ENCODE assay signal across 25 mouse cellular contexts in genomic region chr17:79658863-79659262, GRCm38 (mm10). TPM values are rescaled to one million over a fixed set of nuclear protein-coding genes. Genes with fewer than 3 reads are reported as not detected.
DNase-seq lines count a peak whose midpoint lies in the region; ATAC-seq and TF ChIP-seq lines count a peak whose summit lies in the region.
"Had no signal": no experiment of that assay in that cellular context is flagged by ENCODE, and none has a peak within 500 bp of the region (broad histone marks: within the 10 kb centered on the region; RNA-seq: fewer than 3 reads in every experiment).

No protein-coding gene starts in this region.

- no peaks in the 10 kb centered on the region for H3K36me3 ChIP-seq in intestine, embryonic 15.5 days
- H3K36me3 ChIP-seq in intestine, postnatal 0 days (ENCODE audit: control insufficient read depth, insufficient read depth): no peaks in the 10 kb centered on the region
- no peaks in the 10 kb centered on the region for H3K36me3 ChIP-seq in midbrain, embryonic 11.5 days (ENCODE audit: control insufficient read depth, insufficient read depth, low read length)
- H3K36me3 ChIP-seq in midbrain, embryonic 10.5 days: no peaks in the 10 kb centered on the region
- no peaks in the 10 kb centered on the region for H3K36me3 ChIP-seq in liver, embryonic 16.5 days (ENCODE audit: control insufficient read depth, insufficient read depth)
- H3K36me3 ChIP-seq: forebrain, embryonic 10.5 days; heart, embryonic 15.5 days; hindbrain, embryonic 10.5 days; hindbrain, embryonic 13.5 days had no signal

- no peaks in the 10 kb centered on the region for H3K27me3 ChIP-seq in intestine, embryonic 15.5 days (replicated peaks)
- H3K27me3 ChIP-seq in intestine, postnatal 0 days (replicated peaks; ENCODE audit: control insufficient read depth, insufficient read depth, low read length): no peaks in the 10 kb centered on the region
- no peaks in the 10 kb centered on the region for H3K27me3 ChIP-seq in midbrain, embryonic 11.5 days (ENCODE audit: control insufficient read depth, insufficient read depth, low read length)
- H3K27me3 ChIP-seq in midbrain, embryonic 10.5 days (ENCODE audit: low read depth, poor library complexity, severe bottlenecking): no peaks in the 10 kb centered on the region
- no peaks in the 10 kb centered on the region for H3K27me3 ChIP-seq in liver, embryonic 16.5 days (ENCODE audit: control insufficient read depth, insufficient read depth, low read depth, low read length)
- H3K27me3 ChIP-seq: forebrain, embryonic 13.5 days; heart, embryonic 15.5 days; hindbrain, embryonic 13.5 days had no signal

- H3K9me3 ChIP-seq in intestine, embryonic 15.5 days: no peaks in the 10 kb centered on the region
- H3K9me3 ChIP-seq in intestine, postnatal 0 days (ENCODE audit: control insufficient read depth): no peaks in the 10 kb centered on the region
- no peaks in the 10 kb centered on the region for H3K9me3 ChIP-seq in midbrain, embryonic 11.5 days (ENCODE audit: control insufficient read depth, low read length)
- no peaks in the 10 kb centered on the region for H3K9me3 ChIP-seq in midbrain, embryonic 10.5 days (replicated peaks)
- H3K9me3 ChIP-seq in liver, embryonic 16.5 days (replicated peaks; ENCODE audit: control insufficient read depth, low read length): no peaks in the 10 kb centered on the region
- H3K9me3 ChIP-seq: forebrain, embryonic 10.5 days; forebrain, embryonic 13.5 days; heart, embryonic 15.5 days; hindbrain, embryonic 10.5 days; hindbrain, embryonic 13.5 days had no signal

- DNase-seq in midbrain, embryonic 11.5 days (ENCODE audit: low spot score, missing footprints): no peak
- no peak for DNase-seq in midbrain, embryonic 10.5 days (ENCODE audit: low spot score)
- DNase-seq in right cerebral cortex, postnatal 36 days (ENCODE audit: low spot score in 2 of 2): no peak
- DNase-seq: adrenal gland, adult 8-10 months; adrenal gland, postnatal 36 days; cerebellum, adult 18-20 months; cerebellum, adult 9-10 months; cerebellum, postnatal 14 days; gastrocnemius, postnatal 10 days; gastrocnemius, postnatal 36 days; heart, adult 2 months; heart, postnatal 10 days; heart, postnatal 36 days had no signal

- WGBS in intestine, embryonic 15.5 days: 73% methylated on average over 8 of the region's 8 CpGs
- 63% methylated on average over 8 of the region's 8 CpGs for WGBS in intestine, postnatal 0 days
- 80% methylated on average over 8 of the region's 8 CpGs for WGBS in midbrain, embryonic 11.5 days
- WGBS in midbrain, embryonic 10.5 days: 88% methylated on average over 8 of the region's 8 CpGs
- WGBS in liver, embryonic 16.5 days (ENCODE audit: insufficient replicate concordance): 52% methylated on average over 8 of the region's 8 CpGs

- no peak overlapping the region for H3K4me2 ChIP-seq in intestine, embryonic 15.5 days (replicated peaks)
- H3K4me2 ChIP-seq in intestine, postnatal 0 days (replicated peaks; ENCODE audit: low read depth): no peak overlapping the region
- no peak overlapping the region for H3K4me2 ChIP-seq in midbrain, embryonic 11.5 days
- H3K4me2 ChIP-seq in liver, embryonic 16.5 days (ENCODE audit: low read depth, low read length): no peak overlapping the region
- H3K4me2 ChIP-seq: forebrain, embryonic 13.5 days; heart, embryonic 11.5 days; heart, embryonic 15.5 days; hindbrain, embryonic 13.5 days had no signal

- no peak for TF ChIP-seq CTCF in intestine, postnatal 0 days (IDR thresholded peaks at IDR 0.05; ENCODE audit: low read depth)

- no peak overlapping the region for H3K4me3 ChIP-seq in intestine, embryonic 15.5 days (replicated peaks)
- H3K4me3 ChIP-seq in intestine, postnatal 0 days (ENCODE audit: low read depth, low read length): no peak overlapping the region
- H3K4me3 ChIP-seq in midbrain, embryonic 11.5 days (ENCODE audit: low read depth, low read length): no peak overlapping the region
- no peak overlapping the region for H3K4me3 ChIP-seq in midbrain, embryonic 10.5 days
- no peak overlapping the region for H3K4me3 ChIP-seq in liver, embryonic 16.5 days (ENCODE audit: low read depth, low read length)
- H3K4me3 ChIP-seq: forebrain, embryonic 10.5 days; forebrain, embryonic 13.5 days; heart, adult 2 months; heart, embryonic 15.5 days; hindbrain, embryonic 10.5 days; hindbrain, embryonic 13.5 days had no signal

- no peak overlapping the region for H3K9ac ChIP-seq in intestine, embryonic 15.5 days
- no peak overlapping the region for H3K9ac ChIP-seq in intestine, postnatal 0 days (ENCODE audit: low read depth, low read length)
- no peak overlapping the region for H3K9ac ChIP-seq in midbrain, embryonic 11.5 days (ENCODE audit: low read length)
- H3K9ac ChIP-seq in liver, embryonic 16.5 days (ENCODE audit: low read depth, low read length): no peak overlapping the region
- H3K9ac ChIP-seq: forebrain, embryonic 13.5 days; heart, embryonic 15.5 days; hindbrain, embryonic 13.5 days had no signal

- no peaks in the 10 kb centered on the region for H3K4me1 ChIP-seq in intestine, embryonic 15.5 days (replicated peaks)
- no peaks in the 10 kb centered on the region for H3K4me1 ChIP-seq in intestine, postnatal 0 days (replicated peaks; ENCODE audit: control insufficient read depth, insufficient read depth, low read length)
- H3K4me1 ChIP-seq in midbrain, embryonic 11.5 days (ENCODE audit: control insufficient read depth, insufficient read depth, low read length): no peaks in the 10 kb centered on the region
- H3K4me1 ChIP-seq in midbrain, embryonic 10.5 days: no peaks in the 10 kb centered on the region
- H3K4me1 ChIP-seq in liver, embryonic 16.5 days (ENCODE audit: control insufficient read depth, low read depth, low read length): no peaks in the 10 kb centered on the region
- H3K4me1 ChIP-seq: forebrain, embryonic 10.5 days; forebrain, embryonic 13.5 days; hindbrain, embryonic 10.5 days; hindbrain, embryonic 13.5 days had no signal

- ATAC-seq in intestine, embryonic 15.5 days: 0 out of 2 replicates have a peak, but pooled peaks have one; percentile 34
- no peak for ATAC-seq in intestine, postnatal 0 days
- ATAC-seq in midbrain, embryonic 11.5 days (ENCODE audit: low FRiP score): peak; percentile 62; the same call in 1 of the 2 replicates
- ATAC-seq in liver, embryonic 16.5 days (ENCODE audit: low read depth): peak; percentile 37; the same call in 1 of the 2 replicates
- ATAC-seq: CD4-positive, CD25-positive, alpha-beta regulatory T cell, adult 4 months; forebrain, embryonic 13.5 days; forebrain, embryonic 16.5 days; hindbrain, embryonic 16.5 days had no signal

- no peak overlapping the region for H3K27ac ChIP-seq in intestine, embryonic 15.5 days
- H3K27ac ChIP-seq in intestine, postnatal 0 days (ENCODE audit: low read depth, low read length): no peak overlapping the region
- no peak overlapping the region for H3K27ac ChIP-seq in midbrain, embryonic 11.5 days (ENCODE audit: low read depth, low read length)
- no peak overlapping the region for H3K27ac ChIP-seq in midbrain, embryonic 10.5 days (replicated peaks)
- no peak overlapping the region for H3K27ac ChIP-seq in liver, embryonic 16.5 days (ENCODE audit: low read length)
- H3K27ac ChIP-seq: forebrain, embryonic 10.5 days; forebrain, embryonic 13.5 days; heart, adult 2 months; heart, embryonic 15.5 days; hindbrain, embryonic 10.5 days; hindbrain, embryonic 13.5 days had no signal

RNA-seq across cellular contexts. Expression of gene Rmdn2, which starts 47.2 kb away (rescaled TPM):
- 9.7 and 10.2 TPM in 2 replicates for polyA plus RNA-seq in intestine, embryonic 15.5 days (2015; fragmentation: Nextera tagmentation; extraction: Ambion mirVana)
- polyA plus RNA-seq in intestine, postnatal 0 days (2015; fragmentation: Nextera tagmentation; extraction: Ambion mirVana): 13.4 and 14.1 TPM in 2 replicates
- 5.7 and 7.2 TPM in 2 replicates for polyA plus RNA-seq in midbrain, embryonic 11.5 days (2014; fragmentation: Nextera tagmentation; extraction: Ambion mirVana)
- polyA plus RNA-seq in midbrain, embryonic 10.5 days (2016; fragmentation: Nextera tagmentation; extraction: Ambion mirVana): 3.8 and 5.0 TPM in 2 replicates
- 4.4 and 4.9 TPM in 2 replicates for polyA plus RNA-seq in liver, embryonic 16.5 days (2015; fragmentation: Nextera tagmentation; extraction: Ambion mirVana)

RNA-seq across cellular contexts. Expression of gene Cyp1b1, which starts 56.0 kb away (rescaled TPM):
- polyA plus RNA-seq in intestine, embryonic 15.5 days (2015; fragmentation: Nextera tagmentation; extraction: Ambion mirVana): 8.5 and 8.6 TPM in 2 replicates
- polyA plus RNA-seq in intestine, postnatal 0 days (2015; fragmentation: Nextera tagmentation; extraction: Ambion mirVana): 3.7 and 4.4 TPM in 2 replicates
- 1.9 and 2.7 TPM in 2 replicates for polyA plus RNA-seq in midbrain, embryonic 11.5 days (2014; fragmentation: Nextera tagmentation; extraction: Ambion mirVana)
- 1.5 and 1.7 TPM in 2 replicates for polyA plus RNA-seq in midbrain, embryonic 10.5 days (2016; fragmentation: Nextera tagmentation; extraction: Ambion mirVana)
- polyA plus RNA-seq in liver, embryonic 16.5 days (2015; fragmentation: Nextera tagmentation; extraction: Ambion mirVana): 0.16 and 0.22 TPM in 2 replicates
- polyA plus RNA-seq: CD4-positive, CD25-positive, alpha-beta regulatory T cell, adult 4 months had no signal
